Comparison of ENCODE assay signal across 33 mouse cellular contexts in the genomic region with DNA sequence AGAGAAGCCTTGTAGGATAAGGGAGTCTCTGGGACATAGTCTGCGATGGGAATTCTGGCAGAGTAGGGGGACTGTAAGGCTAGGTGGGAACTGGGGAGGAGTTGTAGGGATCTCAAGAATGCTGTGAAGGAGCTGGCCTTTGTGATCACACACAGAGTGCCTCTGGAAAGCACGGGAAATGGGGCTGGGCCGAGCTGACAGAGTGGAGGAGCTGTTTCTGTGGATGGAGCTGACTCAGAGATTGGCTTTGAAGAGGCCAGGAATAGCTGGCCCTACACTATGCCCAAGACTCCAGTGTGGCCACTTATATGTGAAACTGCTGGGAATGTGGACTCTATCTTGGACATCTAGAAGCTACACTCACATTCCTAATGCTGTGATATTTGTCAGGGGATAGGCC. TPM values are rescaled to one million over a fixed set of nuclear protein-coding genes. Genes with fewer than 3 reads are reported as not detected.
A peak's percentile ranks its signal among the peaks of the same experiment; 100 is the strongest.
DNase-seq lines count a peak whose midpoint lies in the region; ATAC-seq and TF ChIP-seq lines count a peak whose summit lies in the region.
"Had no signal": no experiment of that assay in that cellular context is flagged by ENCODE, and none has a peak within 500 bp of the region (broad histone marks: within the 10 kb centered on the region; RNA-seq: fewer than 3 reads in every experiment).

No protein-coding gene starts in this region.

- no peak for ATAC-seq in heart, embryonic 13.5 days (ENCODE audit: extremely low read depth, insufficient number of reproducible peaks, low FRiP score, low TSS enrichment)
- ATAC-seq in liver, embryonic 13.5 days (ENCODE audit: low read depth): no peak; the same call in 1 of the 2 replicates
- no peak for ATAC-seq in liver, embryonic 11.5 days (replicated peaks; ENCODE audit: low FRiP score)
- ATAC-seq: activated CD4-positive, CD25-positive, alpha-beta regulatory T cell, adult 4 months; forebrain, embryonic 15.5 days; hindbrain, embryonic 16.5 days had no signal

- WGBS in heart, embryonic 13.5 days: 13% methylated on average over 3 of the region's 3 CpGs
- 46% methylated on average over 3 of the region's 3 CpGs for WGBS in liver, embryonic 13.5 days (ENCODE audit: insufficient replicate concordance)
- 33% methylated on average over 3 of the region's 3 CpGs for WGBS in liver, embryonic 11.5 days

- no peak overlapping the region for H3K9ac ChIP-seq in heart, embryonic 13.5 days
- no peak overlapping the region for H3K9ac ChIP-seq in liver, embryonic 13.5 days
- H3K9ac ChIP-seq in liver, embryonic 11.5 days (ENCODE audit: low read depth, low read length): no peak overlapping the region
- H3K9ac ChIP-seq: embryonic facial prominence, embryonic 15.5 days; forebrain, embryonic 15.5 days; limb, embryonic 15.5 days; lung, embryonic 14.5 days; midbrain, embryonic 12.5 days; neural tube, embryonic 12.5 days had no signal

- H3K36me3 ChIP-seq in heart, embryonic 13.5 days: peaks cover 7% of the 10 kb centered on the region; the same call in 1 of the 2 replicates
- peaks cover 8% of the 10 kb centered on the region for H3K36me3 ChIP-seq in liver, embryonic 13.5 days
- H3K36me3 ChIP-seq in liver, embryonic 11.5 days (ENCODE audit: control insufficient read depth, insufficient read depth, low read length): peaks cover 2% of the 10 kb centered on the region; the same call in 1 of the 2 replicates
- H3K36me3 ChIP-seq: forebrain, embryonic 15.5 days; limb, embryonic 15.5 days; midbrain, embryonic 12.5 days; neural tube, embryonic 12.5 days had no signal

- no peak for TF ChIP-seq POLR2A in embryonic fibroblast, embryonic 13.5 days (IDR thresholded peaks at IDR 0.05; ENCODE audit: low read depth, low read length)

- peak overlapping the region; percentile 36; the same call in 1 of the 2 replicates for H3K27ac ChIP-seq in heart, embryonic 13.5 days (replicated peaks)
- H3K27ac ChIP-seq in liver, embryonic 13.5 days: 0 out of 2 replicates have a peak overlapping the region, but pooled peaks have one; percentile 0
- H3K27ac ChIP-seq in liver, embryonic 11.5 days (ENCODE audit: low read depth, low read length): no peak overlapping the region
- peak overlapping the region; percentile 68 for H3K27ac ChIP-seq in embryonic fibroblast, embryonic 13.5 days (ENCODE audit: insufficient read depth, low read length)
- H3K27ac ChIP-seq in left cerebral cortex, adult 2 months: no peak overlapping the region
- H3K27ac ChIP-seq: embryonic facial prominence, embryonic 10.5 days; embryonic facial prominence, embryonic 15.5 days; forebrain, embryonic 15.5 days; limb, embryonic 10.5 days; limb, embryonic 15.5 days; midbrain, embryonic 12.5 days; neural tube, embryonic 12.5 days had no signal

- intact Hi-C loops in left cerebral cortex, adult 2 months (cut with DNase I): no loop called here

- DNase-seq in heart, adult 9 months (ENCODE audit: low spot score in 2 of 2): no peak
- no peak for DNase-seq in liver, embryonic 13.5 days
- DNase-seq in liver, embryonic 11.5 days (ENCODE audit: low spot score): no peak
- DNase-seq in left cerebral cortex, adult 2 months (ENCODE audit: extremely low spot score in 1 of 2, low spot score in 2 of 2): no peak
- no peak for DNase-seq in embryo, embryonic 10 days (ENCODE audit: low spot score)
- DNase-seq: adrenal gland, adult 2 months; adrenal gland, postnatal 36 days; B cell, adult 2 months; heart, postnatal 10 days; kidney, adult 9 months; kidney, postnatal 10 days; layer of hippocampus, postnatal 36 days; lung, embryonic 14.5 days; lung, postnatal 4 days; right cerebral cortex, adult 18-20 months; spleen, adult 18-20 months; thymus, adult 2 months; thymus, postnatal 36 days had no signal

- no peak for TF ChIP-seq CTCF in embryonic fibroblast, embryonic 13.5 days (IDR thresholded peaks at IDR 0.05; ENCODE audit: borderline replicate concordance, insufficient read depth, low read length)
- TF ChIP-seq CTCF in left cerebral cortex, adult 2 months (IDR thresholded peaks at IDR 0.05): no peak

- no peak overlapping the region for H3K4me3 ChIP-seq in heart, embryonic 13.5 days
- H3K4me3 ChIP-seq in liver, embryonic 13.5 days (replicated peaks): no peak overlapping the region
- no peak overlapping the region for H3K4me3 ChIP-seq in liver, embryonic 11.5 days (ENCODE audit: low read depth, low read length)
- no peak overlapping the region for H3K4me3 ChIP-seq in embryonic fibroblast, embryonic 13.5 days (ENCODE audit: insufficient read depth, low read length)
- no peak overlapping the region for H3K4me3 ChIP-seq in left cerebral cortex, adult 2 months
- H3K4me3 ChIP-seq: embryonic facial prominence, embryonic 10.5 days; embryonic facial prominence, embryonic 15.5 days; forebrain, embryonic 15.5 days; limb, embryonic 10.5 days; limb, embryonic 15.5 days; midbrain, embryonic 12.5 days; myocyte; neural tube, embryonic 12.5 days had no signal

- H3K4me1 ChIP-seq in heart, embryonic 13.5 days: peaks cover 12% of the 10 kb centered on the region
- H3K4me1 ChIP-seq in liver, embryonic 13.5 days (replicated peaks): peaks cover 5% of the 10 kb centered on the region
- H3K4me1 ChIP-seq in liver, embryonic 11.5 days (replicated peaks; ENCODE audit: control insufficient read depth, insufficient read depth, low read length): no peaks in the 10 kb centered on the region
- no peaks in the 10 kb centered on the region for H3K4me1 ChIP-seq in embryonic fibroblast, embryonic 13.5 days (ENCODE audit: control insufficient read depth, insufficient read depth, low read length)
- H3K4me1 ChIP-seq: forebrain, embryonic 15.5 days; midbrain, embryonic 12.5 days; neural tube, embryonic 12.5 days had no signal

- H3K4me2 ChIP-seq in heart, embryonic 13.5 days: no peak overlapping the region
- H3K4me2 ChIP-seq in liver, embryonic 13.5 days: no peak overlapping the region
- H3K4me2 ChIP-seq in liver, embryonic 11.5 days: no peak overlapping the region
- H3K4me2 ChIP-seq: embryonic facial prominence, embryonic 15.5 days; forebrain, embryonic 15.5 days; limb, embryonic 15.5 days; lung, embryonic 14.5 days; midbrain, embryonic 12.5 days; neural tube, embryonic 12.5 days had no signal

- no peaks in the 10 kb centered on the region for H3K9me3 ChIP-seq in heart, embryonic 13.5 days
- no peaks in the 10 kb centered on the region for H3K9me3 ChIP-seq in liver, embryonic 13.5 days (replicated peaks)
- no peaks in the 10 kb centered on the region for H3K9me3 ChIP-seq in liver, embryonic 11.5 days (ENCODE audit: control insufficient read depth, low read length)
- H3K9me3 ChIP-seq: embryonic facial prominence, embryonic 10.5 days; embryonic facial prominence, embryonic 15.5 days; forebrain, embryonic 15.5 days; limb, embryonic 10.5 days; limb, embryonic 15.5 days; megakaryocyte, embryonic 14.5 days; midbrain, embryonic 12.5 days; neural tube, embryonic 12.5 days had no signal

- H3K27me3 ChIP-seq in heart, embryonic 13.5 days (replicated peaks): no peaks in the 10 kb centered on the region
- no peaks in the 10 kb centered on the region for H3K27me3 ChIP-seq in liver, embryonic 13.5 days
- no peaks in the 10 kb centered on the region for H3K27me3 ChIP-seq in liver, embryonic 11.5 days (replicated peaks; ENCODE audit: control insufficient read depth, insufficient read depth, low read length)
- H3K27me3 ChIP-seq: embryonic facial prominence, embryonic 15.5 days; forebrain, embryonic 15.5 days; limb, embryonic 15.5 days; megakaryocyte, embryonic 14.5 days; midbrain, embryonic 12.5 days; neural tube, embryonic 12.5 days had no signal

RNA-seq across cellular contexts. Expression of a gene that starts 17.4 kb away (rescaled TPM):
- 0.05 and 0.37 TPM in 2 replicates for polyA plus RNA-seq in heart, embryonic 13.5 days (2015; fragmentation: Nextera tagmentation; extraction: Ambion mirVana)
- 0.22 and 0.30 TPM in 2 replicates for polyA plus RNA-seq in liver, embryonic 13.5 days (2015; fragmentation: Nextera tagmentation; extraction: Ambion mirVana)
- 0.16 and 0.26 TPM in 2 replicates for polyA plus RNA-seq in liver, embryonic 11.5 days (2014; fragmentation: Nextera tagmentation; extraction: Ambion mirVana)
- 0.35 TPM in 1 of 2 replicates, not detected in the other for polyA plus RNA-seq in embryonic fibroblast, embryonic 13.5 days (2011; ENCODE audit: insufficient read length, low read depth, missing spikeins)
- total RNA-seq in left cerebral cortex, adult 2 months (2021): under 1 TPM; 0.09 to 0.16 TPM
- total RNA-seq: hematopoietic stem cell, adult 5-6 weeks; left cerebral cortex, postnatal 10 days had no signal

Comparison
In these comparisons a context has a peak if more than half of its experiments do, and no peak if none do; other contexts are left out.
1. H3K27ac ChIP-seq: peak in heart, embryonic 13.5 days (single experiment), liver, embryonic 13.5 days (single experiment) and embryonic fibroblast, embryonic 13.5 days (single experiment); none in liver, embryonic 11.5 days (single experiment) and left cerebral cortex, adult 2 months (single experiment).